Mouse (Mus musculus) urinary bladder, postnatal 10 days (tissue): Measurements from ENCODE around the gene Foxl1.

Experiments
- DNase-seq: peaks from one replicate; pipeline ENCODE4 v3.0.0; 2022; ENCODE audit warnings: low spot score

The Foxl1 gene

DNA sequence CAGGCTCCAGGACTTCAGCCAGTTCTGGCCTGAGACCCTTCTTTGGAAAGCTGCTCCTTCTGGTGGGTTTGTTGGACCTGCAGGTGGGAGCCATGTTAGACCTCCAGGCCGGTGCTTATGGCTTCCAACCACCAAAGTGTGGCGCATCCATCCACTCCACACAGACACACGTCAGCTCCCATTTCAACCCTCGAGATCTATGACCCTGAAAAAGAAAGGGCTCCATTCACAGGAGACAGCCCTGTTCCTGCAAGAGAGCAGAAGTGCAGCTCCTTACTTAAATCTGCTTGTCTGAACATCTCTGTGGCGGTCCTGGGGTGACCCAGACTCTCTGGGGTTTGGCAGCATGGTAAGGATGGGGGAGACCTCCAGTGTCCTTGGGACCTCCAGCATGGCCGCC, 34.2 kb upstream of the Foxl1 start:
- no peak for DNase-seq

DNA sequence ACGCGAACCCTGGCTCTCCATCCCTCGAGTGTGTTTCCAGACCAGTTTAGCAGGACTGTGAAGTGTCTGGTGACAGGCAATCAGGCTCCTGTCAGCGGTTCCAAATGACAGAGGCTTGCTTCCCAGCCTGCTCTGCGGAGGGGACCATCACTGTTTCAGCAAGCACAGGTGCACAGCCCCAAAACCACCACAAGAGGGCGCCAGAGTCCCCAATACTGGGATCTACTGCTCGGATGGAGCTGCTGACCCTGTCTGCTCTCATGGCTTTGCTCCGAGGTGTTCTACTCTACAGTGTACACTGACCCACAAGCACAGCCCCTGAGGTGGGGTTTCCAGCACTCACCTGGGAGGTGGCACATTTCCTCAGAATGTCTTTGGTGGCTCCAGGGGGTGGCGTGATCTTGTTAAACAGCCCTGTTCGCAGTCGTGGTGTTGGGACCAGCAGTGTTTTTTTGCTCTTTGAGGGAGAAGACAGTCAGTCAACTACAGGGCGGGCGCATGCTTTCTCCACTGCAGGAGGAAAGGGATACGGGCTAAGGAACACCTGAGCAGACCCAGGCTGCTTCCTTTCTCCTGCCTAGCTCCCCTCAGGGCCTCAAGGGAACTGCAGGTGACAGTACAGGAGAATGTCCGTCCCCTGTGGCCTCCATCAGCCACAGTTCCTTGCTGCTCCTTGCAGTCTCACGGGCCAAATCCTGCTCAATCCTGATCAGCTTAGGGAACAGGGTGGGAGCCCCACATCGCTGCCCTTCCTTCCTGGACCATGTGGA, 23.5 kb upstream of the Foxl1 start:
- DNase-seq = no peak

DNA sequence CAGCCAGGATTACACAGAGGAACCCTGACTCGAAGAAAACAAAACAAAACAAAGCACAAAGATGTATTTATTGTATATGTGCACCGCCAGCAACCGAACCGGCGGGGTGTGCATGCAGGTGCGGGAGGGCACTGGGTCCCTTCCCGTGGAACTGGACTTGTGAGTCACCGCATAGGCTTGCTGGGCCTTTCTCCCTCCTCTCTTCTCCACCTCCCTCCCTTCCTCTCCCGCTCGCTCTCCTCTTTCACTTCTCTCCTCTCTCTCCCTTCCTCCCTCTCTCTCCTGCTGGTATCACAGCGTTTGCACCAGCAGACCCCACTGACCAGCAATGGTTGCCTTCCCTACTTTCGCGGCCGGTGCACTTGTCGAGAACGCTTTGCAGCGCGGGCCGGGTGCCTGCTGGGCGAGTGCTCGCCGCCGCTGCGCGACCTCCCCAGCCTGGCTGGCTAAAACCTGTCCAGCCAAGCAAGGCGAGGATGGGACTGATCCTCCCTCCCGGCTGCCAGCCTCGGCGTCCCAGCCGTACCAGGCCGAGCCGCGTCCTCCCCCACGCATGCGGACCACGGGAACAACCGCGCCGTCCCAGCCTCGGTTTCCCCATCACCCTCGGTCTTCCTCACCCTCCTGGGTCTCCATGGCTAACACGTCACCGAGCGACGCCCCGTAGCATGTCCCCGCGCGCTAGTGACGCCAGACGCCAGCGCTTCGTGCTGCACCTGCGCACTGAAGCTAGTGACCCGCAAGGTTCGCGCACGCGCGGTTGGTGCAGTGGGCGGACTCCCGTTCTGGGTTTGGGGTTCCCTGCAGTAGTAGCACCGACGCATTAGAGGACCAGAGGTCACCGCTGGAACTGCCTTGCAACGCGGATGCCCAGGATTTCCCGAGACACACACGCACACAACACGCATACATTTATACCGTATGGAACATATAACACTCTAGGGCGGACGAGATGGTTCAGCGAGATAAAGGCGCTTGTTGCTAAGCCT, 19.8 kb upstream of the Foxl1 start, which contains the start of gene Mthfsd:
Gene Mthfsd, minus strand, starts transcription at position 725 of the 989 bp plus-strand sequence.
- DNase-seq = peak; percentile 97

DNA sequence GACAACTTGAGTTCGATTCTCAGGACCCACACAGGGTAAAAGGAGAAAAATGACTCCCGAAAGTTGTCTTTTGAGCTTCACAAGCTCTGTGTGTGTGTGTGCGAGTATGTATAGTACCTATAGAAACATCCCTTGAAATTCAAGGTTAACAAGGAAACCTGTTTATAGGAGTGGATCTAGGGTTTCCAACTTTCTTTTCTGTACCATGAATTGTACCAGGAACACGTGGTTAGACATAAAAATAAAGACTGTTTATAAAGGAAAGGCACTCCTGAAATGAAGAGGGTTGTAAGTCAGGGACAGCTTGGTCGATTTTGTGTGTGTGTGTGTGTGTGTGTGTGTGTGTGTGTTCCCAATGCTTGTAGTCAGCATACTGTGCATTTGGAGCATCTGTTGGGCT, 19.1 kb upstream of the Foxl1 start:
- DNase-seq = no peak

DNA sequence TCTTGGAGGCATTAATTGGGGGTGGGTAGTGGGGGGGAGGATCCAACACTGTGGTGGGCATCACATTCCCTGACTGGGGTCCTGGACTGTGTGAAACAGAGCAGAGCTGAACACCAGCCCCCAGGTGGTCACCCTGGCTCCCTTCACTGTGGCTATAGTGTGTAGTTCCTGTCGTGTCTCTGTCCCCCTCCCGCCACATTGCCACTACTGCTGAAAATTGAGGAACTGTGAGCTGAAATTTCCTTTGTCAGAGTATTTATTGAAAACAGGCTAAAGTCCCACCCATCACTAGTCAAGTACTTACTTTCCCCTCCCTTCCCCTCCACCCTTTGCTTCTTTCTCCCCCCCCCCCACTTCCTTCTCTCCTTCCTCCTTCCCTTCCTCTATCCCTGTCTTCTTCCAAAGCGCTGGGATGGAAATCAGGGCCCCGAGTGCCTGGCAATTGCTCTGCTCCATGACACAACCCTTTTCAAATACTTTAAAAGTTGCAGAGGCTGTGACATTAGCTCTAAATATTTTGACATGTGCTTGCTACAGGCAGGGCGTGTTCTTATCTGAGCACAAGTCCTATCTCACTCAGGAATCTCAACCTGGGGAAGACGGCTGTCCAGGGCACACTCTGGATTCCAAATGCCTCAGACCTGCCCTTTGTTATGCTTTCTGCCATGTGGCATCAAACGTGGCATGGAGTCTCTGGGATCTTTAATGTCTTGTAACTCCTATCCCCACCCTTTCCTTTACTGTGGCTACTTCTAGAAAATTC, 16.4 kb upstream of the Foxl1 start:
- no peak for DNase-seq

DNA sequence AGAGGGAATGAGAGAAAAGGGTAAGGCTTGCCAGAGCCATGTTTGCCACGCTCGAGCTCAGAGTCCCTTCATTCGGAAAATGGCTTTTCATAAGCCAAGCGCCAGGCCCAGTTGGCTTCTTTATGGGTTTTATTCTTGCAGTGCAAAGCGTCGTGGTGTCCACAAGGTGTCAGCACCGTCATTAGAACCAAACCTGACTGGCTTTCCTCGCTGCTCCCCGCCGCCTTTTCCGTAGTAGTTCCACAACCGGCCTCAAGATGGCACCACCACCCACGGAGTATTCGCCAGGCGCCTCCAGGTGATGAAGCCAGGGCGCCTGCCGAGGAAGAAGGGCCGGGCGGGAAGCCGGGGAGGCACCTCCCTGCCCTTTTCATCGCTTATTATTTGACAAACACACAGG, 14.5 kb upstream of the Foxl1 start:
- DNase-seq = peak; percentile 93

DNA sequence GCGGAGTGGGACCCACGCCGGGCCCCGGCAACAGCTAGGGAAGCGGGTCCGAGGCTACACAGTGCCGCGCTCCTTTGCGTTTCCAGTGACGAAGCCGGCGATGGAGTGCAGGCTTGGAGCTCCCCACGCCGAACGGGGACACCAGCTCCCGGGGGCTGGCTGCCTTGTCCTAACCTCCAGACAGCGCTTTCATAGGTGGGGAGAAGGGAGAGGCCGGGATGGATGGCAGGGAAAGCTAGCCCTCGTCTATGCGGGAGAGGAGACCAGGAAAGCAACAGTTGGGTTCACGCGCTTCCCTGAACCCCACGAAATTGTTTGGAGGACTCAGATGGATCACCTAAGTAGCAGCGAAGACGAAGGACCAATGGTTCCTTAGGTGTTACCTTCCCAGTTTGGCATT, 12.6 kb upstream of the Foxl1 start:
- DNase-seq = no peak

DNA sequence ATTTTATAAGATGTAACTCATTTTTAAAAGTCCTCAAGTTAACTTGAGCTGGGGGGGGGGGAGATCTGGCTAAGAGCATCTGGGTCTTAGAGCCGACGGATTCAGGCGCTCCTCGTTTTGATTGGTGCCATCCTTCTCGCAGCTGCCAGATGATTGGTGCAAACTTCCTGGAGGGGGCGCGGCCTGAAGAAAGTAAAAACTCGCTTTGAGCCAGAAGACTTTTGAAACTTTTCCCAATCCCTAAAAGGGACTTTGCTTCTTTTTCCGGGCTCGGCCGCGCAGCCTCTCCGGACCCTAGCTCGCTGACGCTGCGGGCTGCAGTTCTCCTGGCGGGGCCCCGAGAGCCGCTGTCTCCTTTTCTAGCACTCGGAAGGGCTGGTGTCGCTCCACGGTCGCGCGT, 11.8 kb upstream of the Foxl1 start, which contains the start of gene Foxc2:
Gene Foxc2, plus strand, starts transcription at position 224 of the 400 bp plus-strand sequence.
- peak; percentile 41 for DNase-seq

DNA sequence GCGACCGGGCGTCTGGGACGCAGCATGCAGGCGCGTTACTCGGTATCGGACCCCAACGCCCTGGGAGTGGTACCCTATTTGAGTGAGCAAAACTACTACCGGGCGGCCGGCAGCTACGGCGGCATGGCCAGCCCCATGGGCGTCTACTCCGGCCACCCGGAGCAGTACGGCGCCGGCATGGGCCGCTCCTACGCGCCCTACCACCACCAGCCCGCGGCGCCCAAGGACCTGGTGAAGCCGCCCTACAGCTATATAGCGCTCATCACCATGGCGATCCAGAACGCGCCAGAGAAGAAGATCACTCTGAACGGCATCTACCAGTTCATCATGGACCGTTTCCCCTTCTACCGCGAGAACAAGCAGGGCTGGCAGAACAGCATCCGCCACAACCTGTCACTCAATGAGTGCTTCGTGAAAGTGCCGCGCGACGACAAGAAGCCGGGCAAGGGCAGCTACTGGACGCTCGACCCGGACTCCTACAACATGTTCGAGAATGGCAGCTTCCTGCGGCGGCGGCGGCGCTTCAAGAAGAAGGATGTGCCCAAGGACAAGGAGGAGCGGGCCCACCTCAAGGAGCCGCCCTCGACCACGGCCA, 11.1 kb upstream of the Foxl1 start:
- DNase-seq = no peak

DNA sequence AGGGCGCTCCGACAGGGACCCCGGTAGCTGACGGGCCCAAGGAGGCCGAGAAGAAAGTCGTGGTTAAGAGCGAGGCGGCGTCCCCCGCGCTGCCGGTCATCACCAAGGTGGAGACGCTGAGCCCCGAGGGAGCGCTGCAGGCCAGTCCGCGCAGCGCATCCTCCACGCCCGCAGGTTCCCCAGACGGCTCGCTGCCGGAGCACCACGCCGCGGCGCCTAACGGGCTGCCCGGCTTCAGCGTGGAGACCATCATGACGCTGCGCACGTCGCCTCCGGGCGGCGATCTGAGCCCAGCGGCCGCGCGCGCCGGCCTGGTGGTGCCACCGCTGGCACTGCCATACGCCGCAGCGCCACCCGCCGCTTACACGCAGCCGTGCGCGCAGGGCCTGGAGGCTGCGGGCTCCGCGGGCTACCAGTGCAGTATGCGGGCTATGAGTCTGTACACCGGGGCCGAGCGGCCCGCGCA, 10.5 kb upstream of the Foxl1 start:
- DNase-seq = no peak

DNA sequence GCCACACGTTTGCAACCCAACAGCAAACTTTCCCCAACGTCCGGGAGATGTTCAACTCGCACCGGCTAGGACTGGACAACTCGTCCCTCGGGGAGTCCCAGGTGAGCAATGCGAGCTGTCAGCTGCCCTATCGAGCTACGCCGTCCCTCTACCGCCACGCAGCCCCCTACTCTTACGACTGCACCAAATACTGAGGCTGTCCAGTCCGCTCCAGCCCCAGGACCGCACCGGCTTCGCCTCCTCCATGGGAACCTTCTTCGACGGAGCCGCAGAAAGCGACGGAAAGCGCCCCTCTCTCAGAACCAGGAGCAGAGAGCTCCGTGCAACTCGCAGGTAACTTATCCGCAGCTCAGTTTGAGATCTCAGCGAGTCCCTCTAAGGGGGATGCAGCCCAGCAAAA, 9.8 kb upstream of the Foxl1 start:
- DNase-seq = no peak

DNA sequence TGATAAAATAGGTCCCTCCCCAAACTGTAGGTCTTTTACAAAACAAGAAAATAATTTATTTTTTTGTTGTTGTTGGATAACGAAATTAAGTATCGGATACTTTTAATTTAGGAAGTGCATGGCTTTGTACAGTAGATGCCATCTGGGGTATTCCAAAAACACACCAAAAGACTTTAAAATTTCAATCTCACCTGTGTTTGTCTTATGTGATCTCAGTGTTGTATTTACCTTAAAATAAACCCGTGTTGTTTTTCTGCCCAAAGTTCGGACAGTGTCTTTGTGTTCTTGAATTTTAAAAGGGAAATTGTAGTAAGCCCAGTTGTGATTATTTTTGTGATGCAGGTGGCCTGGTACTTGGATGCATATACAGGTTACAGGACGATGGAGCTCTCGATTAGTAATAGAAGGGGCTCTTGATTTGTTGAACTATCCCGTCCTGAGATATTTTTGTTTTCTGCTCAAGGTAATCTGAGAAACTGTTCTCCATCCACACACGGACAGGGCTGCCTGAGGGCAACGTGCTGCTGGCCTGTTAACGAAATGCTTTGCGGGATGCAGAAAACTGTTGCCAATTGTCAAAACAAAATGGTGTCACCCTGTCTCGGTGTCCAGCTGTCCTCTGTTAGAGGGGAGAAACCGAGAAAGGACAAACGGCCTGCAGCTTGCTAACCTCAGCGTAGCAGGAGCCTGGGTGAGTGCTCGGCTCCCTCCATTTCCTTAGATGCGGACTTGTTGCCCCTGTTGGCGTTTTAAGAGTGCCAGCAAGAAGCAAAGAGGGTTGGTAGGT, 8.9 kb upstream of the Foxl1 start:
- no peak for DNase-seq

DNA sequence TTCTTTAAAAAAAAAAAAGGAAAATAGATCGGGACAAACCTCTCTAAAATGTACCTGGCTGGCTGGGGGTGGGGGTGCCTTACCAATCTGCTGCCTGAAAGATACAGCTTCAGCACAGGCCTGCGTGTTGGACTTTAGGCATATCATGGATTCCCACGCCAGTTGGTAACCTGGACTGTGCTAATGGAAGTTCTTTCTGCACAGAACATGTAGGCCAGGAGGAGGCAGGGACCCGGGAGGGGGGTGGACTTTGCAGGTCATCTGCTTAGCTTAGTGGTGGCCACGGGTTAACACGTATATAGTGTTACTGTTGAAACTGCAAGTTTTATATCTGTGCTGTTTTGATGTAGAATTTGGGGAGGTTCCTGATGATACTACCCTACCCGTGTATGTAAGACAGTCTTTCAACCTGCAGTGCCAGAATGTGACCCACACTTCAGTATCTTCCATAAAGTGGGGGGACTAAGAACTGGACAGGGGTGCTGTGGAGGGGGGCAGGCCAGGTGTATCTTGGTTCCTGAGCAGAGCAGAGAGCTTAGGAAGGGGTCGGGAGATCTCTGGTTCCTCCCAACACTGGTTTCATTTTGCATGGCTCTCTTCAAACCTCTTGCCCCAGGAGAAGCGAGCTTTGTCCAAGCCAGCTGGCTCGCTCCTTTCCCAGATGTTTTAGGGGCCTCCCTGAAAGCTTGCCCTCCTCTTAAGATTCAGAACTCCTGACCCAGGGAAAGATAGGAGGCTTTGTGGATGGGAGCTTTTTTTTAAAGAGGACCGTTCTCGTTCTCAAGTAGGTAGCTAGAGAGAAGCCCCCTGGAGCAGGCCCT, 7.9 kb upstream of the Foxl1 start:
- no peak for DNase-seq

DNA sequence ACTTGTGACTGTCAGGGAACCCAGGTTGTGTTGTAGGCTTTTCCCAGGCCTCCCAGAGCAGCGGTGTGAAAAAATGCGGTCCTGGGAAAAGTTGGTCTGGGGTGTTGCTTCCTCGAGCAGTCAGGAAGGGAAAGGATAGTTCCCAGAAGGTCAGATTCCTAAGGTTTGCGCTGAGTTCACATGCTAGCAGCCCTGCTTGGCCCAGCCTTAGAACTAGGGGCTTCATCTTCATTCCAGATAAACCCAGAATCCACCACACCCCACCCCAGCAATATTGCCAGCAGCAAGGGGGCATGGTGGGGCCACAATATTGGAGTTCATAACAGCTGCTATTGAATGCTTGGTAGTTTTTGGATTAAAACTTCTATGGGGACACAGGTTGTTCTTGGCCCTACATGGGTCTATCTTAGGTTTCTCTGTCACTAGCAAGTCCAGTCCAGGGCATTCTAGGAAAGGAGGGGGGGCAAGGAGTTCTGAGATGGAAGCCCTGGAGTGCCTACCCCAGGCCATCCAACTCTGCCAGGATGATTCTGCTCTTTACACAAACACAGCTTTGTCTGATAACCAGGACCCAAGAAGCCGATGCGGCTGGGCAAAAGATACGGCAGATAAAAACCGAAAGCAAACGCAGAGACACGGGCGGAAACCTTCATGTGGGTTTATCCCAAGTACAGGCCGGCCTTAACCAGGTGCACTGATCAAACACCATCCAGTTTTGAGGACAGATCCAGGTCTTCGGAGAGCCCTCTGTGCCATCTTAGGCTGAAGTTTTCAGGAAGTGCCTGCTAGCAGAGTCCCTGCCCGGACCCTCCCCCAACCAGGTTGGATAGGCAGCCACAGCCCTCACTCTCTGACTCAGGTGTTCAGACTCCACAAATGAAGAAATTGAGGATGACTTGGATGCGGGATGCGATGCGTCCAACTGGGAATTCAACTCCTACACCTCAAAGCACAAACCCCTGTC, 7.0 kb upstream of the Foxl1 start:
- no peak for DNase-seq

DNA sequence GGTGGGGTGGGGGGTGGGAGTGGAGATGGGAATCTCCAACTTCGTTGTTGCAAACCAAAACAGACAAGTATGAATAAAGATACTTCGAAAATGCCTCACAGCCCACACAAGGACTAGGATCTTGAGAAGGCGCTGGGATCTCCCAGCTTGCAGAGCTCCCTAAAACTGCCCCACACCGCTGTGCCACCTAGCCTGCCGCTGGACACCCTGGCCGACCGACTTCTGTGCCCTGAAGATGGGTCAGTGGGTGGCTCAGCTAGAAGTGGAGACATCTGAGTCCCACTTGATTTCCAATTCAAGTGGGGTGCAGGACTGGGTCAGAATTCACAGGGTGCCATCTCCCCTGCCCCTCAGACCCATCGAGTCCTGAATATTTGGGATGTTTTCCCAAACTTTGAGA, 6.0 kb upstream of the Foxl1 start:
- no peak for DNase-seq

DNA sequence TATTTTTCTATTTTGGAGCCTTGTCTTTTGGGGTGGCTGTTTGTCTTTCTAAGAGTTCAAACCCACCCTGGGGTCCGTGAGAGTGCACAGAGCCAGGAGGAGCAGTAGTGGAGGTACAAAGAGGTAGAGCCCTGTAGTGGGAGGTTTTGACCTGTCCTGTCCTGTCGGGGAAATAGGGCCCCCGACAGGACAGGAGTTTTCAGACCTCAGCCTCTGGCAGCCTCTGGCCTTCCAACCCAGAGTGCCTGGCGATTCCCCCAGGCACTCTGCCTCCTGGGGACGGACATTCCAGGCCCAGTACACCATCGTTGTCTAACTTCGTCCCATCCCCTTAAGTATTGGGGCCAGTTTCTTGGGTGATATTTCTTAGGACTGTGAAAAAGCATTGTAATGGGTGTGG, 5.4 kb upstream of the Foxl1 start:
- no peak for DNase-seq

DNA sequence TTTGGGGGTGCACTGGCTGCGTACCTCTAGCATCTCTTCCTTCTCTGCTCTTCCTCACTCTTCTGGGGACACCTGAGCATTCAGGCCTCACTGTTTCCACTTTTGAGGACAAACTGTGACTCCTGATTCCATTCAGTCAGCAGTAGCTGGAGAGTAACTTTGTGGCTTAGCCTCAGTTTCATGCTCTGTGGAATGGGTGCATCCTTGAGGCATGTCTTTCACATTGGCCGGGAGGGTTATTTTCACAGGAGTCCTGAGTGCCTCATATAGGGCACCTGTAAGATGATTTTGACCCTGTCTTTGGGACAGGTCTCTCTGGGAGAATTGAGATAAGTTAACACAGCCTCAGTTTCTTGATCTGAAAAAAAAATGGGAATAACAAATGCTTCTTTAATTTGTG, 4.6 kb upstream of the Foxl1 start:
- DNase-seq = no peak

DNA sequence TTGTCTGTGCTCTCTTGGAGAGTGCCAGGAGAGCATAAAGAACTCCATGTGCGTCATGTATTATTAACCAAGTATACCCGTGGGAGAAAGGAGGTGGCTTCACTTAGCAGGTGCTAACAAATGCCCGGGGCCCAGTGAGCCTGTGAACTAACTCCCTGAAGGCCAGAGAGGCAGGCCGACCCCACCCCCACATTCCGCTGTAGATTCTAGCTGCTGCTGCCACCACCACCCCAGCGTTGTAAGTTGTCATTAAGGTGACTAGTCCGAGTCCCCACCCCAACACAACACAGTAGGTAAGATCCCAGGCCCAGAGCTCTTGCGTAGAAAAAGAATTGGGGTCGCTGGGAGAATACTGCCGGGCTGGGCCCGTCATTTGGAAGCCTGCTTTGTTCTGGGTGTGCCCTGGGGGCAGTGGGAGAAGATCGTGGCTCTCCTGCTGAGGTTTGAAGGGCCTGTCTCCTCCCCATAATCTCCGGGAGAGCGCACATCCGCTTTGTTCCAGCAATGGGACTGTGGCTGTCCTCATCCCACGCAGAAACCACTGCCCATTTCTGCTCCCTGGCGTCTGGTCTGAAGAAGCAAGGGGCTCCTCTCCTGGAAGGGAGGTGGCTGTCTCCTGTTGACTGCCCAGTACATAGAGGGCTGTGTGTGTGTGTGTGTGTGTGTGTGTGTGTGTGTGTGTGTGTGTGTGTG, 3.0 kb upstream of the Foxl1 start:
- no peak for DNase-seq
